Mouse (Mus musculus) gastrocnemius, postnatal 36 days (tissue): ENCODE data around the gene R3hdm4. TPM values are rescaled to one million over a fixed set of nuclear protein-coding genes. Genes with fewer than 3 reads are reported as not detected.
A peak's percentile ranks its signal among the peaks of the same experiment; 100 is the strongest.
"Not testable (repeated sequence)": the region's sequence is repeated elsewhere in the genome, so short reads cannot be mapped to it uniquely, and the experiment has no call there.

Source experiments
- DNase-seq, 2 experiments: peaks; one replicate each; pipeline ENCODE4 v3.0.0; 2022
- intact Hi-C: fragments of 180-260 bp; cut with DNase I; formaldehyde crosslinking; loops from one replicate; pipeline ENCODE4 v1.15.1; 2025
- total RNA-seq, 2 experiments: library from RNA; stranded (reverse); gene quantifications; 2 replicates each; pipeline ENCODE4 v1.2.3; 2021

Gene R3hdm4
- total RNA-seq, 2 experiments from 2014 or later: 114 to 118 TPM

- intact Hi-C loops: no loop called here
- DNase-seq: no peak
Observed at GRCm38 (mm10) chr10:79909092-79909922, 11.7 kb downstream of the R3hdm4 start.

- intact Hi-C loops: no loop called here
- peak; percentile 95 to 97 for DNase-seq
Observed at GRCm38 (mm10) chr10:79908167-79909091, 12.6 kb downstream of the R3hdm4 start, which contains the start of gene Med16. Gene Med16, minus strand, starts transcription at chr10:79908923.

GRCm38 (mm10) chr10:79907415-79907814 lies 13.6 kb downstream of the R3hdm4 start:
- intact Hi-C loops: no loop called here
- DNase-seq: no peak

GRCm38 (mm10) chr10:79906712-79907111 lies 14.3 kb downstream of the R3hdm4 start:
- DNase-seq: no peak
- intact Hi-C loops: no loop called here

- intact Hi-C loops: no loop called here
- no peak for DNase-seq
Observed at GRCm38 (mm10) chr10:79900951-79901410, 20.0 kb downstream of the R3hdm4 start.

- no peak for DNase-seq
- intact Hi-C loops: no loop called here
Observed at GRCm38 (mm10) chr10:79897316-79898245, 23.4 kb downstream of the R3hdm4 start.

- intact Hi-C loops: no loop called here
- no peak for DNase-seq
Observed at GRCm38 (mm10) chr10:79896814-79897213, 24.2 kb downstream of the R3hdm4 start.

GRCm38 (mm10) chr10:79896306-79896705 lies 24.7 kb downstream of the R3hdm4 start:
- intact Hi-C loops: no loop called here
- DNase-seq: no peak

GRCm38 (mm10) chr10:79892451-79893118 lies 28.4 kb downstream of the R3hdm4 start:
- intact Hi-C loops: loop anchor here (1.0 kb wide), 1 partner anchor 32 kb away; no protein-coding TSS in a partner anchor
- DNase-seq: peak; percentile 67 to 70

GRCm38 (mm10) chr10:79890670-79891069 lies 30.3 kb downstream of the R3hdm4 start, which contains the start of gene Cfd:
Gene Cfd, plus strand, starts transcription at chr10:79890853.
- intact Hi-C loops: loop anchor here (2.0 kb wide), 1 partner anchor 66 kb away; no protein-coding TSS in a partner anchor
- no peak for DNase-seq

GRCm38 (mm10) chr10:79889386-79889785 lies 31.6 kb downstream of the R3hdm4 start:
- no peak for DNase-seq
- intact Hi-C loops: no loop called here

GRCm38 (mm10) chr10:79886611-79887010 lies 34.4 kb downstream of the R3hdm4 start:
- intact Hi-C loops: no loop called here
- no peak for DNase-seq

- DNase-seq: no peak
- intact Hi-C loops: no loop called here
Observed at GRCm38 (mm10) chr10:79886054-79886453, 35.0 kb downstream of the R3hdm4 start, which contains the start of gene Elane. Gene Elane, plus strand, starts transcription at chr10:79886247.

GRCm38 (mm10) chr10:79884938-79885337 lies 36.1 kb downstream of the R3hdm4 start:
- DNase-seq: not testable (repeated sequence)
- intact Hi-C loops: loop anchor here (5.0 kb wide), 1 partner anchor 53 kb away; no protein-coding TSS in a partner anchor

GRCm38 (mm10) chr10:79884446-79884845 lies 36.6 kb downstream of the R3hdm4 start:
- intact Hi-C loops: loop anchor here (5.0 kb wide), 1 partner anchor 52 kb away; no protein-coding TSS in a partner anchor

GRCm38 (mm10) chr10:79883297-79884084 lies 37.5 kb downstream of the R3hdm4 start:
- intact Hi-C loops: loop anchor here (5.0 kb wide), 1 partner anchor 51 kb away; no protein-coding TSS in a partner anchor
- DNase-seq: peak; percentile 75 to 77

More at GRCm38 (mm10) chr10:79884446-79884845, 36.6 kb downstream of the R3hdm4 start:
- peak; percentile 54 to 58 for DNase-seq

- no peak for DNase-seq
- intact Hi-C loops: loop anchor here (5.0 kb wide), 1 partner anchor 50 kb away; no protein-coding TSS in a partner anchor
Observed at GRCm38 (mm10) chr10:79881981-79882380, 39.0 kb downstream of the R3hdm4 start.

- intact Hi-C loops: loop anchor here (5.0 kb wide), 1 partner anchor 48 kb away; no protein-coding TSS in a partner anchor
- DNase-seq: no peak
Observed at GRCm38 (mm10) chr10:79880721-79881120, 40.3 kb downstream of the R3hdm4 start.
